Mouse (Mus musculus): ENCODE results near the gene Zc3h4. TPM values are rescaled to one million over a fixed set of nuclear protein-coding genes. Genes with fewer than 3 reads are reported as not detected.

Zc3h4 gene
- polyA plus RNA-seq, 1 experiment = 24.8 TPM

GRCm38 (mm10) chr7:16435088-16435487 is 34.4 kb downstream of the Zc3h4 start:
- peaks cover 12% of the 10 kb centered on the region for H3K36me3 ChIP-seq (ENCODE audit: control insufficient read depth, insufficient read depth)

GRCm38 (mm10) chr7:16441241-16441640 is 40.5 kb downstream of the Zc3h4 start:
- Histone ChIP-seq H3ac (ENCODE audit: control insufficient read depth, insufficient read length) (no peak overlapping the region), H3K4me3 (no peak overlapping the region), H3K79me2 (ENCODE audit: control insufficient read depth, insufficient read depth) (no peaks in the 10 kb centered on the region), H3K4me2 (ENCODE audit: low read depth) (no peak overlapping the region), H3K27me3 (ENCODE audit: control insufficient read depth, insufficient read depth, insufficient read length) (no peaks in the 10 kb centered on the region), H3K36me3 (ENCODE audit: control insufficient read depth, insufficient read depth) (no peaks in the 10 kb centered on the region)
- no peak for TF ChIP-seq REST (IDR thresholded peaks at IDR 0.05; ENCODE audit: insufficient read depth, insufficient read length)
- no peak for TF ChIP-seq E2F4 (IDR thresholded peaks at IDR 0.05; ENCODE audit: insufficient read depth)
- TF ChIP-seq POLR2A (IDR thresholded peaks at IDR 0.05; ENCODE audit: insufficient read length, low read depth) = no peak
- TF ChIP-seq MAX (IDR thresholded peaks at IDR 0.05; ENCODE audit: low read depth) = no peak
- TF ChIP-seq TCF12 (IDR thresholded peaks at IDR 0.05; ENCODE audit: insufficient read depth, poor library complexity, severe bottlenecking) = no peak

More at GRCm38 (mm10) chr7:16435088-16435487, 34.4 kb downstream of the Zc3h4 start:
- no peak overlapping the region for H3K4me3 ChIP-seq
- H3K4me2 ChIP-seq (ENCODE audit: low read depth) = no peak overlapping the region
- no peaks in the 10 kb centered on the region for H3K79me2 ChIP-seq (ENCODE audit: control insufficient read depth, insufficient read depth)
- no peak overlapping the region for H3ac ChIP-seq (ENCODE audit: control insufficient read depth, insufficient read length)
- no peak for TF ChIP-seq POLR2AphosphoS2 (IDR thresholded peaks at IDR 0.05; ENCODE audit: insufficient read length, low read depth)
- TF ChIP-seq REST (IDR thresholded peaks at IDR 0.05; ENCODE audit: insufficient read depth, insufficient read length) = no peak
- no peak for TF ChIP-seq CEBPB (IDR thresholded peaks at IDR 0.05; ENCODE audit: insufficient read depth, poor library complexity, severe bottlenecking)
- TF ChIP-seq SRF (IDR thresholded peaks at IDR 0.05; ENCODE audit: control insufficient read depth, insufficient read length, low read depth) = no peak
- TF ChIP-seq MAX (IDR thresholded peaks at IDR 0.05; ENCODE audit: low read depth) = no peak
- no peak for TF ChIP-seq TCF12 (IDR thresholded peaks at IDR 0.05; ENCODE audit: insufficient read depth, poor library complexity, severe bottlenecking)
- no peak for TF ChIP-seq USF1 (IDR thresholded peaks at IDR 0.05; ENCODE audit: low read depth)
- TF ChIP-seq MYOD1 (IDR thresholded peaks at IDR 0.05; ENCODE audit: control insufficient read depth in 1 of 3, insufficient read length in 2 of 3, low read depth in 2 of 3) = no peak
- TF ChIP-seq MYOG (IDR thresholded peaks at IDR 0.05; ENCODE audit: control insufficient read depth in 1 of 3, insufficient read depth in 1 of 3, insufficient read length in 2 of 3, low read depth in 2 of 3) = no peak
- TF ChIP-seq POLR2A (IDR thresholded peaks at IDR 0.05; ENCODE audit: insufficient read length, low read depth) = no peak
- H3K27me3 ChIP-seq (ENCODE audit: control insufficient read depth, insufficient read depth, insufficient read length) = no peaks in the 10 kb centered on the region

- no peak overlapping the region for H3ac ChIP-seq (ENCODE audit: control insufficient read depth, insufficient read length)
- no peaks in the 10 kb centered on the region for H3K36me3 ChIP-seq (ENCODE audit: control insufficient read depth, insufficient read depth)
- H3K4me2 ChIP-seq (ENCODE audit: low read depth) = peak overlapping the region; percentile 92
- no peaks in the 10 kb centered on the region for H3K27me3 ChIP-seq (ENCODE audit: control insufficient read depth, insufficient read depth, insufficient read length)
- H3K79me2 ChIP-seq (ENCODE audit: control insufficient read depth, insufficient read depth) = no peaks in the 10 kb centered on the region
- no peak for TF ChIP-seq POLR2A (IDR thresholded peaks at IDR 0.05; ENCODE audit: insufficient read length, low read depth)
- TF ChIP-seq USF1 (IDR thresholded peaks at IDR 0.05; ENCODE audit: low read depth) = no peak
- TF ChIP-seq REST (IDR thresholded peaks at IDR 0.05; ENCODE audit: insufficient read depth, insufficient read length) = no peak
- TF ChIP-seq CEBPB (IDR thresholded peaks at IDR 0.05; ENCODE audit: insufficient read depth, poor library complexity, severe bottlenecking) = no peak
- TF ChIP-seq POLR2AphosphoS2 (IDR thresholded peaks at IDR 0.05; ENCODE audit: insufficient read length, low read depth) = no peak
- TF ChIP-seq SRF (IDR thresholded peaks at IDR 0.05; ENCODE audit: control insufficient read depth, insufficient read length, low read depth) = no peak
- TF ChIP-seq E2F4 (IDR thresholded peaks at IDR 0.05; ENCODE audit: insufficient read depth) = no peak
- no peak for TF ChIP-seq TCF12 (IDR thresholded peaks at IDR 0.05; ENCODE audit: insufficient read depth, poor library complexity, severe bottlenecking)
- no peak for TF ChIP-seq MYOD1 (IDR thresholded peaks at IDR 0.05; ENCODE audit: control insufficient read depth in 1 of 3, insufficient read length in 2 of 3, low read depth in 2 of 3)
- no peak for TF ChIP-seq MYOG (IDR thresholded peaks at IDR 0.05; ENCODE audit: control insufficient read depth in 1 of 3, insufficient read depth in 1 of 3, insufficient read length in 2 of 3, low read depth in 2 of 3)
- no peak for TF ChIP-seq TCF3 (IDR thresholded peaks at IDR 0.05; ENCODE audit: insufficient read length, low read depth)
- TF ChIP-seq MAX (IDR thresholded peaks at IDR 0.05; ENCODE audit: low read depth) = no peak
- peak overlapping the region; percentile 43 for H3K4me3 ChIP-seq
Measured at GRCm38 (mm10) chr7:16451656-16452055, 50.9 kb downstream of the Zc3h4 start.

- TF ChIP-seq POLR2AphosphoS2 (IDR thresholded peaks at IDR 0.05; ENCODE audit: insufficient read length, low read depth) (no peak), POLR2A (IDR thresholded peaks at IDR 0.05; ENCODE audit: insufficient read length, low read depth) (peak; percentile 39)
- H3K4me2 ChIP-seq (ENCODE audit: low read depth) = peak within 1 kb of the TSS; percentile 92
- H3ac ChIP-seq (ENCODE audit: control insufficient read depth, insufficient read length) = peak within 1 kb of the TSS; percentile 22
Measured at GRCm38 (mm10) chr7:16452587-16453073, 51.9 kb downstream of the Zc3h4 start, which contains the start of gene Tmem160. Gene Tmem160 (plus strand): TSS chr7:16452779.

GRCm38 (mm10) chr7:16453118-16453711 is 52.5 kb downstream of the Zc3h4 start:
- TF ChIP-seq POLR2A (IDR thresholded peaks at IDR 0.05; ENCODE audit: insufficient read length, low read depth) = peak; percentile 7
- TF ChIP-seq MYOG (IDR thresholded peaks at IDR 0.05; ENCODE audit: control insufficient read depth in 1 of 3, insufficient read depth in 1 of 3, insufficient read length in 2 of 3, low read depth in 2 of 3) = no peak
- H3K4me2 ChIP-seq (ENCODE audit: low read depth) = peak overlapping the region; percentile 67
- no peaks in the 10 kb centered on the region for H3K27me3 ChIP-seq (ENCODE audit: control insufficient read depth, insufficient read depth, insufficient read length)
- no peaks in the 10 kb centered on the region for H3K79me2 ChIP-seq (ENCODE audit: control insufficient read depth, insufficient read depth)
- no peaks in the 10 kb centered on the region for H3K36me3 ChIP-seq (ENCODE audit: control insufficient read depth, insufficient read depth)
- peak overlapping the region; percentile 22 for H3ac ChIP-seq (ENCODE audit: control insufficient read depth, insufficient read length)
- peak overlapping the region; percentile 43 for H3K4me3 ChIP-seq

More at GRCm38 (mm10) chr7:16452587-16453073, 51.9 kb downstream of the Zc3h4 start, which contains the start of gene Tmem160:
- no peaks in the 10 kb centered on the region for H3K36me3 ChIP-seq (ENCODE audit: control insufficient read depth, insufficient read depth)
- H3K79me2 ChIP-seq (ENCODE audit: control insufficient read depth, insufficient read depth) = no peaks in the 10 kb centered on the region
- H3K27me3 ChIP-seq (ENCODE audit: control insufficient read depth, insufficient read depth, insufficient read length) = no peaks in the 10 kb centered on the region
- H3K4me3 ChIP-seq = peak within 1 kb of the TSS; percentile 43
